Mouse (Mus musculus) heart, embryonic 11.5 days (tissue): Measurements from ENCODE around the gene B4galt1. TPM values are rescaled to one million over a fixed set of nuclear protein-coding genes. Genes with fewer than 3 reads are reported as not detected.
"Not testable (repeated sequence)": the region's sequence is repeated elsewhere in the genome, so short reads cannot be mapped to it uniquely, and the experiment has no call there.

Experiments used
- ATAC-seq: fragments of 200-750 bp; cut with Nextera tagmentation; replicated peaks from 2 replicates; pipeline ENCODE4 v1.8.0; 2017; ENCODE audit warnings: moderate library complexity; ENCODE audit not compliant: insufficient number of reproducible peaks, low FRiP score, low TSS enrichment
- H3K27ac ChIP-seq: fragments of 300-500 bp; sonication (generic); 2 replicates; pipeline ENCODE4 v1.5.1; 2014; ENCODE audit warnings: mild to moderate bottlenecking, low read depth, low read length
- H3K27me3 ChIP-seq: fragments of 300-500 bp; sonication (generic); 2 replicates; pipeline ENCODE4 v1.6.1; 2014; ENCODE audit warnings: mild to moderate bottlenecking, low read length, mixed read lengths; ENCODE audit not compliant: control insufficient read depth, insufficient read depth
- H3K36me3 ChIP-seq: fragments of 300-500 bp; sonication (generic); 2 replicates; pipeline ENCODE4 v1.6.1; 2014; ENCODE audit warnings: mild to moderate bottlenecking, low read length, moderate library complexity, mixed read lengths; ENCODE audit not compliant: control insufficient read depth, insufficient read depth
- H3K4me1 ChIP-seq: fragments of 300-500 bp; sonication (generic); 2 replicates; pipeline ENCODE4 v1.6.1; 2014; ENCODE audit warnings: low read length; ENCODE audit not compliant: control insufficient read depth, insufficient read depth
- H3K4me2 ChIP-seq: fragments of 300-500 bp; sonication (generic); 2 replicates; pipeline ENCODE4 v1.6.1; 2014; ENCODE audit warnings: mild to moderate bottlenecking, moderate library complexity
- H3K4me3 ChIP-seq: fragments of 300-500 bp; sonication (generic); 2 replicates; pipeline ENCODE4 v1.5.1; 2014; ENCODE audit warnings: low read depth, low read length
- H3K9ac ChIP-seq: fragments of 300-500 bp; sonication (generic); 2 replicates; pipeline ENCODE4 v1.6.1; 2014; ENCODE audit warnings: mild to moderate bottlenecking, low read depth, low read length, moderate library complexity
- H3K9me3 ChIP-seq: fragments of 300-500 bp; sonication (generic); replicated peaks from 2 replicates; pipeline ENCODE4 v1.6.1; 2016; ENCODE audit warnings: low read length; ENCODE audit not compliant: control insufficient read depth
- WGBS: fragments of 180-500 bp; shearing (Covaris S2); extraction: QIAGEN DNeasy Blood & Tissue Kit; methylation state at CpG from one replicate; pipeline ENCODE4 v1.1.7; 2014; ENCODE audit not compliant: insufficient replicate concordance; 5-methylcytosine and 5-hydroxymethylcytosine counted together
- polyA plus RNA-seq: library from polyadenylated mRNA; unstranded; fragments of >200 nt; fragmentation: Nextera tagmentation; extraction: Ambion mirVana; gene quantifications from 2 replicates; pipeline ENCODE4 v1.2.1, GENCODE M21; 2014

B4galt1 gene
- polyA plus RNA-seq, 1 experiment from 2014 or later: 43.9 TPM

DNA sequence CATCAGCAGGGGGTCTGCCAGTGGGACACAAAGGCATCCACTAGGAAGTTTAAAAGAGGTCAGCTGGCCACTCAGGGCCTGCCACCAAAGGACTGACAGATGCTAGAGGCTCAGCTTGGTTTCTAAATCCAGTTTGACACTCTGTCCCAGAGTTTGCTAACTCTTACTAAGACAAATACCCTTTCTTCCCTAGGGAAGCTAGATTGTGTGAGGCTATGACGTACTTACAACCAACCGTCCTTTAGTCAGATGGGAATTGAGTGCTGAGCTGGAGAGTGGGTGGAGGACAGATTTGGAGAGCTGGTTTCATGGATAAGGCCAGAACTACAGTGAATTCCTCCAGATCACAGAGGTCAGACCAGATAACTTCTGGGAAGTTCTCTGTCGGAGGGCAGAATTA lies 52.9 kb downstream of the B4galt1 start:
- H3K4me1 ChIP-seq: peaks cover 17% of the 10 kb centered on the region
- no peaks in the 10 kb centered on the region for H3K27me3 ChIP-seq
- 44% methylated on average over 3 of the region's 3 CpGs for WGBS
- no peaks in the 10 kb centered on the region for H3K9me3 ChIP-seq
- H3K4me3 ChIP-seq: no peak overlapping the region
- H3K4me2 ChIP-seq: no peak overlapping the region
- H3K36me3 ChIP-seq: peaks cover 11% of the 10 kb centered on the region
- no peak overlapping the region for H3K27ac ChIP-seq
- H3K9ac ChIP-seq: no peak overlapping the region
- ATAC-seq: no peak

DNA sequence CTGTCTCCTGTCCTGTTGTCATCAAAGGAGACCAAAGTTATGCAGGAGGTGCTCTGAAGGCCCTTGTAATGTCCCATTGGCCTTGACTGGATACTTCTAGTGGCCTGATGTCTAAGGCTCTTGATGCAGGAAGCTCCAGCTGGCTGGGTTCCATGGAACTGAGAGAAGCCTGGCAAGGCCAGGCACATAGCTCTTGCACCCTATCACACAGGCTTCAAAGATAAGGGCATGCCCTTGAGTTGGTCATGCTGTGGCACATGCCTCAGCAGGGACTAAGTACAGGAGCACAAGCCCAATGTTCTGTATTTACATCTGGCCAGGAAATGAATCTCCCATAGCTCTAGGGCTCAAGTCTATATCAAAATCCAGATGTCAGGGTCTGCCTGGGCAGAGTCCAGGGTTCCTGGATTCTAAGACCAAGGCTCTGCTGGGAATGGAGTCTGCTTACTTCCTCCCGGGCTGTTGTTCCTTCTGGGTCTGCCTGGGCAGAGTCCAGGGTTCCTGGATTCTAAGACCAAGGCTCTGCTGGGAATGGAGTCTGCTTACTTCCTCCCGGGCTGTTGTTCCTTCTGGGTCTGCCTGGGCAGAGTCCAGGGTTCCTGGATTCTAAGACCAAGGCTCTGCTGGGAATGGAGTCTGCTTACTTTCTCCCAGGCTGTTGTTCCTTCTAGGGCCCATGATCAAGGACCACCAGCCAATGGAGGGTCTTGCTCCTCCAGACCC lies 54.8 kb downstream of the B4galt1 start:
- WGBS: 57% methylated on average over 1 of the region's 2 CpGs
- not testable (repeated sequence) for H3K36me3 ChIP-seq, H3K9ac ChIP-seq, H3K4me2 ChIP-seq, H3K27me3 ChIP-seq, H3K4me3 ChIP-seq, H3K9me3 ChIP-seq
- ATAC-seq: 0 out of 2 replicates have a peak, but pooled peaks have one; percentile 56
- Histone ChIP-seq H3K27ac (peak overlapping the region; percentile 54), H3K4me1 (peaks cover 17% of the 10 kb centered on the region)

DNA sequence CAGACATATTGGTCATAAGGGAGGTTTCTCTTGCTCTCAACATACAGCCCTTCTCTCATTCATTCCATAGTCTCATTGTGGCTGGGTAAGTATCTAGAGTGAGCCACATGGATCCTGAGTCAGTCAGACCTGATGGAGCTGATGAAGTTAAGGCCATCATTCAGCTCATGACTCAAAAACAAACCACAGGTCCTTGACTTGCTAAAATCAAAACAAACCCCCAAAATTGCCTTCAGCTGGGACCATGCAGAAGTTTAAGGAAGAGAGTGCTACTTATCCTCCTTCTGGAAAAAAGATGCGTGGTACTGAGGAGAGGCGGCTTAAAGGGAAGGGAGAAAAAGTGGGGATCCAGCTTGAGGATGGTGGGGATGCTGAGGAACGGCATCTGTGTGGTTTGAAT lies 58.0 kb downstream of the B4galt1 start:
- H3K4me3 ChIP-seq: no peak overlapping the region
- peaks cover 7% of the 10 kb centered on the region for H3K4me1 ChIP-seq
- no peak overlapping the region for H3K4me2 ChIP-seq
- no peaks in the 10 kb centered on the region for H3K36me3 ChIP-seq
- 87% methylated on average over 3 of the region's 3 CpGs for WGBS
- no peaks in the 10 kb centered on the region for H3K27me3 ChIP-seq
- H3K27ac ChIP-seq: no peak overlapping the region
- H3K9me3 ChIP-seq: no peaks in the 10 kb centered on the region
- ATAC-seq: no peak
- no peak overlapping the region for H3K9ac ChIP-seq

DNA sequence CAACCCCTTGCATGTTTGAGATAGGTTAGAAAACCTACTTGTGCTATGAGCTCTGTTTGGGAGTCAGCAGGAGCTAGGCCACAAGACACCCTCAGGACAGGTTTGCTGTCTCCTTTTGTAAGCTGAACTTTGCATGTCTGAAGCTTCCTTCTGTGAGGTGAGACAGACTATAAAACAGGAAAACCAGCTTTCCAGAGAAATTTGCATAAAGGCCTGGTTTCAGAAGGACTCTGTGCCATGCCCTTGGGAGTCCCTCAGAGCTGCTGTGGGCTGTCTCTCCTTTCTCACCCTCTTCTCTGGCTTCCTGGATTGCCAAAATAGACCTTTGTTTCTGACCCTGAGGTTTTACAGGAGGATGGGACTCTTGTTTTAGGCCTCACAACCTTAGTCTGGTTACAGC lies 59.5 kb downstream of the B4galt1 start:
- H3K9ac ChIP-seq: no peak overlapping the region
- no peak overlapping the region for H3K4me3 ChIP-seq
- no peaks in the 10 kb centered on the region for H3K36me3 ChIP-seq
- no peaks in the 10 kb centered on the region for H3K27me3 ChIP-seq
- H3K4me1 ChIP-seq: peaks cover 7% of the 10 kb centered on the region
- H3K4me2 ChIP-seq: no peak overlapping the region
- no peak overlapping the region for H3K27ac ChIP-seq
- H3K9me3 ChIP-seq: no peaks in the 10 kb centered on the region
- no peak for ATAC-seq

DNA sequence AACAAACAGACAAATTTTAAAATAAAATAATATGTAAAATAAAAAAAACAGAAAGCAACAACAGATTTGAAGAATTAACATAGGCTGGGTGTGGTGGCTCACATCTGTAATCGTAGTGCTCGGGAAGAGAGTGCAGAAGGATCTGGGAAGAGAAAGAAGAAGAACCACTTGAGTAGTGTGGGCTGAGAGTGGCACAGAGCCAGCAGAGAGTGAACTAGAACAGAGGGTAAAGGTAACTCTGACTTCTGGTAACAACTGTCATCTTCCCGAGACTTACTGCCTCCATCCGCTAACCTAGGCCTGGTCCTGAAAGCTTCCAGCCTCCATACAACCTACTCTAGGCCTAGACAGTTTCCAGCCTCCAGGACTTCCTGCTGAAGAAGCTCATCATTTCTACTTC lies 62.6 kb downstream of the B4galt1 start:
- WGBS: 89% methylated on average over 4 of the region's 4 CpGs
- Histone ChIP-seq H3K4me3 (no peak overlapping the region), H3K4me2 (no peak overlapping the region), H3K9ac (no peak overlapping the region), H3K9me3 (no peaks in the 10 kb centered on the region), H3K36me3 (no peaks in the 10 kb centered on the region), H3K27ac (no peak overlapping the region), H3K4me1 (no peaks in the 10 kb centered on the region), H3K27me3 (no peaks in the 10 kb centered on the region)
- no peak for ATAC-seq

DNA sequence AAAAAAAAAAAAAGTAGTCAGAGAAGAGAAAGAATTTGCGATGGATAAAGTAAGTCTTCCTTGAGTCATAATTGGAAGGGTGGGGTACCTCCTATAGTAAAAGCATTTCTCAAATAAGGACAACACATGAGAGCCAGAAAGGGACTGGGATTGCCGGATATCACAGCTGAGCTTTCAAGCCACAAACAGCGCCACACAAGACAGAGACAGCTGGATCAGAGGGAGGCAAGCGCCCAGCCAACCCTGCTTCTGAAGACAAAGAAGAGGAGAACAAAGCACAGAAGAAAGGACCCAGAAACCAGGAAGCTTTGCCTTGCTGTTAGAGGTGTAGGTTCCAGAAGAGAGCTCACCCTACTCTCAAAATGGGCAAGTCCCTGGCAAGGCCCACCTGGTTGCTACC lies 67.2 kb downstream of the B4galt1 start:
- ATAC-seq: no peak
- Histone ChIP-seq H3K9me3 (no peaks in the 10 kb centered on the region), H3K4me3 (no peak overlapping the region), H3K27me3 (no peaks in the 10 kb centered on the region), H3K36me3 (no peaks in the 10 kb centered on the region), H3K27ac (no peak overlapping the region), H3K9ac (no peak overlapping the region), H3K4me2 (no peak overlapping the region), H3K4me1 (peaks cover 2% of the 10 kb centered on the region)
- WGBS: 77% methylated on average over 4 of the region's 4 CpGs

DNA sequence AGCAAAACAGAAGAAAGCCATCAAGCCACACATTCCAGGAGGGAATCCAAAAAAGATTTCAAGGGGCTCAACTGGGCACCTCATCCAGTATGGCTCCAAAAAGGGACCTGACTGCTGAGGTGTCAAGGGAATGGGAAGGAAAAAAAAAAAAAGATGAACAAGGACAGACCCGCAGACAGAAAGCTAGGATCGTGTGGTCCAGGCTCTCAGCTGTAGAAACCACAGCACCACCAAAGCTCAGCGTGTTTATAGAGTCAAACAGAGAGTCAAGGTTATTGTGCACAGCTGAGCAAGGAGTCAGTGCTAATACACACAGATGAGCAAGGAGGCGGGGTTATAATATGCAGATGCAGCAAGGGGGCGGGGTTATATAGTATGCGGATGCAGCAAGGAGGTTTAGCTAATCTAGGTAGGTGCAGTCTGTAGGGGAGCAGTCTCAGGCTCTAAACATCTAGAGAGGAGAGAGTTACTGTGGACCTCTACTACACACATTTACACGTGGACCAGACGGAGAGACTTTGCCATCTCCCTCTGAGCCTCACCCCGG lies 68.1 kb downstream of the B4galt1 start:
- Histone ChIP-seq H3K9ac (no peak overlapping the region), H3K36me3 (no peaks in the 10 kb centered on the region), H3K4me3 (no peak overlapping the region), H3K4me1 (peaks cover 6% of the 10 kb centered on the region), H3K27me3 (no peaks in the 10 kb centered on the region), H3K4me2 (no peak overlapping the region), H3K9me3 (no peaks in the 10 kb centered on the region), H3K27ac (no peak overlapping the region)
- WGBS: 72% methylated on average over 9 of the region's 9 CpGs
- ATAC-seq: no peak

DNA sequence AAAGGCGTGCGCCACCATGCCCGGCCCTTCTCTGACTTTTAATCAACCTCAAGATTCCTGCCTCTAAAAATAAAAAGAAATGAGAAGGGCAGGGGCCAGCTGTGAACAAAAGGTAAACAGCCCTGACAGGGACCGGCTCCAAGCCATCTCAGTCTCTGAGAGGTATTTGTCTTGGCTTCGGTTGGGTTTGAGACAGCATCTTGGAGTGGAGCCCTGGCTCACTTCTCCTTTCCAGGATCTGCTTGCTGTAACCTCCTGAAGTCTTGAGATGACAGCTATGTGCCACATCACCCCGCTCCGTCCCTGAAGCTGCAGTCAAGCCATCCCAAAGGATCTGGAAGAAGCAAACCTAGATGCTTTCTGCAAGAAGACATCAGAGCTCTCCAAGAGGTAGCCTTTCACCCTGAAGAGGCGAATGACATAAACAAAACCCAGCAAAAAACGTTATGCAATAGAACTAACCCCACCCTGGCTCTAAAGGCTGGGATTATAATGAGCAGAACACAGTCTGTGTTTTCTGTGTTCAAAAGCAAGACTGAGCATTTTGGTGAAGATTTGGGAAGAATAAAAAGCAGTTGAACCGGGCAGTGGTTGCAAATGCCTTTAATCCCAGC lies 69.1 kb downstream of the B4galt1 start:
- Histone ChIP-seq H3K4me3 (no peak overlapping the region), H3K27me3 (no peaks in the 10 kb centered on the region), H3K4me2 (no peak overlapping the region), H3K4me1 (peaks cover 6% of the 10 kb centered on the region), H3K27ac (no peak overlapping the region), H3K36me3 (no peaks in the 10 kb centered on the region), H3K9me3 (no peaks in the 10 kb centered on the region), H3K9ac (no peak overlapping the region)
- 71% methylated on average over 10 of the region's 10 CpGs for WGBS
- ATAC-seq: no peak

DNA sequence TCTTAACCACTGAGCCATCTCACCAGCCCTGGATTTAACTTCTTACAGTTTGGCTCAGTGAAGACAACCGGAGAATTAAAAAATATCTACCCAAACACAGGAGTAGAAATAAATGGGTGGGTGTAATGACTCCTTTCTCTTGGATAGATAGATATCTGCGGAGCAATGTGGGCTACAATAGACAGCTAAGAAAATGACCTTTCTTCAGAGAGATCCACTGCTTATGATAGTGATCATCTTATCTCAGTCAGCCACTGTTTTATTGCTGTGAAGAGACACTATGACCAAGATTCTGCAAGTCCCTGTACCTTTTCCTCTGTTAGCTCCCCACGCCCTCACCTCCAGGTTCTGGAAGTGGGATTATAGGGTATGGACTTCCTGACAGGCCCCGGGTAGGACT lies 70.8 kb downstream of the B4galt1 start:
- H3K27me3 ChIP-seq: no peaks in the 10 kb centered on the region
- H3K4me1 ChIP-seq: peaks cover 6% of the 10 kb centered on the region
- H3K27ac ChIP-seq: no peak overlapping the region
- no peaks in the 10 kb centered on the region for H3K9me3 ChIP-seq
- H3K4me2 ChIP-seq: no peak overlapping the region
- 87% methylated on average over 4 of the region's 4 CpGs for WGBS
- H3K4me3 ChIP-seq: no peak overlapping the region
- no peak overlapping the region for H3K9ac ChIP-seq
- H3K36me3 ChIP-seq: no peaks in the 10 kb centered on the region
- ATAC-seq: no peak
